Mouse (Mus musculus) kidney, adult 2 months (tissue): ENCODE data around the gene Akap8. TPM values are rescaled to one million over a fixed set of nuclear protein-coding genes. Genes with fewer than 3 reads are reported as not detected.
A peak's percentile ranks its signal among the peaks of the same experiment; 100 is the strongest.

Experiments
- DNase-seq: peaks from one replicate; pipeline ENCODE4 v3.0.0; 2021
- H3K27ac ChIP-seq: fragments of 200-500 bp; 2 replicates; pipeline ENCODE4 v1.5.1; 2012; ENCODE audit warnings: low read depth, low read length, control low read depth, inconsistent platforms; ENCODE audit not compliant: insufficient read depth
- H3K27me3 ChIP-seq: fragments of 200-500 bp; replicated peaks from 2 replicates; pipeline ENCODE4 v1.6.1; 2012; ENCODE audit warnings: mild to moderate bottlenecking, moderate library complexity, low read length, inconsistent platforms; ENCODE audit not compliant: control insufficient read depth, insufficient read depth
- H3K36me3 ChIP-seq: fragments of 200-500 bp; 2 replicates; pipeline ENCODE4 v1.6.1; 2012; ENCODE audit warnings: mild to moderate bottlenecking, moderate library complexity, low read length, inconsistent platforms; ENCODE audit not compliant: control insufficient read depth, insufficient read depth
- H3K4me1 ChIP-seq: fragments of 200-500 bp; 2 replicates; pipeline ENCODE4 v1.6.1; 2011; ENCODE audit warnings: low read length; ENCODE audit not compliant: control insufficient read depth, insufficient read depth
- H3K4me3 ChIP-seq: fragments of 200-500 bp; 2 replicates; pipeline ENCODE4 v1.5.1; 2011; ENCODE audit warnings: mild to moderate bottlenecking, low read depth, low read length, control low read depth; ENCODE audit not compliant: insufficient read depth
- CTCF ChIP-seq: fragments of 200-500 bp; conservative IDR thresholded peaks from 2 replicates; pipeline ENCODE4 v1.5.1; 2011; ENCODE audit warnings: low read depth, mild to moderate bottlenecking, control low read depth, low read length, moderate library complexity, mixed read lengths; ENCODE audit not compliant: insufficient read depth, insufficient read length
- POLR2A ChIP-seq: fragments of 200-500 bp; IDR thresholded peaks from one replicate; pipeline ENCODE4 v1.6.1; 2011; ENCODE audit warnings: low read depth, low read length, control low read depth
- WGBS: fragments of 180-500 bp; shearing (Covaris S2); methylation state at CpG from one replicate; pipeline ENCODE4 v1.1.7; 2018; 5-methylcytosine and 5-hydroxymethylcytosine counted together
- polyA plus RNA-seq: library from polyadenylated mRNA; depleted of rRNA; stranded (reverse); fragments of >200 nt; gene quantifications from 2 replicates; pipeline ENCODE4 v1.2.3, GENCODE M21; 2012

The Akap8 gene
- polyA plus RNA-seq, 1 experiment: 36.9 TPM

- Histone ChIP-seq H3K4me3 (no peak overlapping the region), H3K27me3 (no peaks in the 10 kb centered on the region), H3K36me3 (no peaks in the 10 kb centered on the region), H3K4me1 (peaks cover 24% of the 10 kb centered on the region), H3K27ac (no peak overlapping the region)
- DNase-seq: no peak
- no peak for TF ChIP-seq CTCF
- TF ChIP-seq POLR2A: no peak
- WGBS: 81% methylated on average over 7 of the region's 7 CpGs
These were observed 51.9 kb downstream of the Akap8 start for GRCm38 (mm10) chr17:32269151-32269550.

GRCm38 (mm10) chr17:32268540-32268960 lies 52.5 kb downstream of the Akap8 start:
- peak; percentile 28 for DNase-seq
- no peak overlapping the region for H3K27ac ChIP-seq
- no peak for TF ChIP-seq POLR2A
- TF ChIP-seq CTCF: no peak
- H3K4me1 ChIP-seq: peaks cover 26% of the 10 kb centered on the region
- no peak overlapping the region for H3K4me3 ChIP-seq
- H3K27me3 ChIP-seq: no peaks in the 10 kb centered on the region
- H3K36me3 ChIP-seq: no peaks in the 10 kb centered on the region
- WGBS: 57% methylated on average over 3 of the region's 3 CpGs

DNA sequence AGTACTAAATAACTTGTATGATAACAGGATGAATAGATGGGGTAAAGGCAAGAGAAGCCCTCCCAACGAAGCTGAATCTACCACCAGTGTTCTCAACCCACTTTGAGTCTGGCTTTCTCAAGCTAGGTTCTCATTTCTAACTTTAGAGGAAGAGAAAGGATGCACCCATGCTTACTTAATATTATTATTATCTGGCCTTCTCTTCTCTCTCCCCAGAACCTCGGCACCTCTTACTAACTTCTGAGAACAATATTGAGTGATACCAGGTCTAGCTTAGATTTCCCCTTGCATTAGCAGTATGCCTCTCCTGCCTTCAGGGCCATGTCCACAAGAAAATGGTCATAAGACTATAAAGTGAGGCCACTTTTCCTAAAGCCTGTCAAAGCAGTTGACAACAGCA lies 52.9 kb downstream of the Akap8 start:
- no peaks in the 10 kb centered on the region for H3K36me3 ChIP-seq
- TF ChIP-seq POLR2A (no peak), CTCF (no peak)
- no peak overlapping the region for H3K27ac ChIP-seq
- no peak for DNase-seq
- no peaks in the 10 kb centered on the region for H3K27me3 ChIP-seq
- no peak overlapping the region for H3K4me3 ChIP-seq
- WGBS: 73% methylated on average over 2 of the region's 2 CpGs
- peaks cover 27% of the 10 kb centered on the region for H3K4me1 ChIP-seq

DNA sequence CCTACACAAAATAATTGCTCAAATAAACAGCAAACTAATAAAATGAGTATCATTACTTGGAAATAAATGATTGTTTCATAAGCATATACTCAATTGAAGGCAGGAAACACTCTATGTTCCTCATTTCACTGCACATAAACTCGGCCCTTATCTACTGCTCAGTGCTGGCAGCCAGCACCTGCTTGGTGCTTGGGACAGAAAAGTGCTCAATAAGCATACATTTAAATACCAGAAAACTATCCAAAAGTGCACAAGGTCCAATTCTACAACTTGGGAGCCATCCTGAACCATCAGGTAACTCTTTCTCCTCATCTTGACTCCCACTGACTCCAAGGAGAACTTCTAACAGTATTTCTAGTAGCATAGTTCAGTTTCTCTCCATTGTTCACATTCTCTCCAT lies 53.4 kb downstream of the Akap8 start:
- H3K27me3 ChIP-seq: no peaks in the 10 kb centered on the region
- no peak overlapping the region for H3K27ac ChIP-seq
- H3K4me3 ChIP-seq: no peak overlapping the region
- peaks cover 30% of the 10 kb centered on the region for H3K4me1 ChIP-seq
- TF ChIP-seq CTCF: no peak
- TF ChIP-seq POLR2A: no peak
- no peak for DNase-seq
- H3K36me3 ChIP-seq: no peaks in the 10 kb centered on the region
- WGBS: 26% methylated on average over 1 of the region's 1 CpGs

DNA sequence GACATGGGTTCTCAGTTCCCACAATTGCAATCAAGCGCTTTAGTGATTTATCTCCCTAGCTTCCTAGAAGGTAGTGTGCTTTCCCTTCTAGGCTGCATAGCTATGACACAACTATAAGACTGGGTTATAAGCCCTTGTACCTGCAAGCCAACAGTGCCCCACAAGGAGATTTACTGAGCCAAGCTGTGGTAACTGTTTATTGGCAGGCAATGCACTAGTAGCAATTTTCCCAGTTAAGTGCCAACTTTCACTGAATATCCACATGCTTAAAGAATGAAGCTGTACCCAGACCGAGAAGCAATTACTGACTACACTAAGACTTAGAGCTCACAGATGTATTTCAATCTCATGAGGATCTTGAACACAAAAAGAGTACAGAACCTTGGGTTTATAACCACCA lies 57.4 kb downstream of the Akap8 start:
- no peak overlapping the region for H3K27ac ChIP-seq
- no peaks in the 10 kb centered on the region for H3K27me3 ChIP-seq
- H3K4me1 ChIP-seq: peaks cover 28% of the 10 kb centered on the region
- no peak overlapping the region for H3K4me3 ChIP-seq
- TF ChIP-seq CTCF (no peak), POLR2A (no peak)
- H3K36me3 ChIP-seq: no peaks in the 10 kb centered on the region
- WGBS: 58% methylated on average over 2 of the region's 2 CpGs
- peak; percentile 47 for DNase-seq

- no peak overlapping the region for H3K27ac ChIP-seq
- no peak overlapping the region for H3K4me3 ChIP-seq
- TF ChIP-seq CTCF (no peak), POLR2A (no peak)
- 88% methylated on average over 8 of the region's 8 CpGs for WGBS
- H3K4me1 ChIP-seq: peaks cover 27% of the 10 kb centered on the region
- DNase-seq: no peak
- no peaks in the 10 kb centered on the region for H3K36me3 ChIP-seq
- H3K27me3 ChIP-seq: no peaks in the 10 kb centered on the region
These were observed 58.0 kb downstream of the Akap8 start for GRCm38 (mm10) chr17:32262831-32263559.

GRCm38 (mm10) chr17:32258869-32259268 lies 62.2 kb downstream of the Akap8 start:
- DNase-seq: no peak
- no peaks in the 10 kb centered on the region for H3K27me3 ChIP-seq
- 96% methylated on average over 2 of the region's 2 CpGs for WGBS

More at GRCm38 (mm10) chr17:32258869-32259268, 62.2 kb downstream of the Akap8 start:
- no peak for TF ChIP-seq POLR2A
- 0 out of 2 replicates have a peak, but pooled peaks have one; percentile 15 for TF ChIP-seq CTCF
- H3K27ac ChIP-seq: no peak overlapping the region
- H3K4me1 ChIP-seq: peaks cover 18% of the 10 kb centered on the region; the same call in 1 of the 2 replicates
- H3K36me3 ChIP-seq: no peaks in the 10 kb centered on the region
- no peak overlapping the region for H3K4me3 ChIP-seq
